Mouse (Mus musculus): Measurements from ENCODE around the gene Tex50. TPM values are rescaled to one million over a fixed set of nuclear protein-coding genes. Genes with fewer than 3 reads are reported as not detected.

Gene Tex50
- polyA plus RNA-seq, 1 experiment = not detected

DNA sequence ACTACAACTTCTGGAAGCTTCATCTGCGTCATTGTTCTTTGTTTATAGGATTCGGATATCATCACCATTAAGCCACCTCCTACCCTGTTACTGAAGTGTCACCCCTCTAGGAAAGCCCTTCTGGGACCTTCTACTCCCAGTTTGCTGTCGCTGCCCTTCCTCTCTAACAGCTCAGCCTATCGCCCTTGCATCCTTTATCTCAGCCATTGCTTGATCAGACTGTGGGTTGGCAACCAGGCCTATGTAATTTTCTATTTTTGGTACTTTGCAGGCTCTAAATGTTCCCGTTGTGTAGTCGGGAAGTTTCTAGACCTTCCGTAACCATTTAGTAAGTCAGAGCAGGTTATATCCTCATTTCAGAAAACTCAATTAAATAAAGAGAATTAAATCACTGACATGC lies 15.9 kb downstream of the Tex50 start:
- peaks cover 4% of the 10 kb centered on the region; the same call in 1 of the 2 replicates for H3K4me1 ChIP-seq (ENCODE audit: control insufficient read depth, insufficient read depth, insufficient read length, low read length)
- no peak overlapping the region for H3K4me3 ChIP-seq (ENCODE audit: insufficient read depth, low read depth, low read length)
- H3K27ac ChIP-seq (replicated peaks; ENCODE audit: low read depth, low read length) = no peak overlapping the region

DNA sequence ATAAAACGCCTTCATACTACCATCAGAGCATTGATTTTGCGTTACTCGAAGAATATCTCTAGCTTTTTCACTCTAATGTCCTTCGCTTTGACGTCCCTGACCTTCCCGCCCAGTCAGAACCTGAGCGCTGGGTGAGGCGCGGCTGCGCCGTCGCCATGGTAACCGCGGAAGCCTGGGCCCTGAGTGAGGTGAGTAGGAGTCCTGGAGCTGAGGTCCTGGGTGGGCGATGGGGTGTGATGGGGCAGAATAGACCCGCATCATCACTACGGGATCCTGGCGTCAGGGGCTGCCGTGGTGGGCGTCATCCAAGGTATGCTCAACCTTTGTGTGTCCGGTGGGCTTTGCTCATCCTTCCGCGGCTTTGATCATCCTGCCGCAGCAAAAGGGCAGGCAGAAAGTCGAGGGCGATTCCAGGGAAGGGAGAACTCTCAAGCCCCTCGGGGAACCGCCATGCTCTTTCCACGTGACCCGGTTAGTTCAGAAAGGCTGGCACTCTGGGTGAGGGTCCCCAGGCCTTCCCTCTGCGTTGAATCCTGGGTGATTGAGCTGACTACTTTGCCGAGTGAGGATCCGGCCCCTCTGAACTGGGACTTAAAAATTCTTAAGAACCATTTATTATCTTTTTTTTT lies 16.5 kb downstream of the Tex50 start, which contains the start of gene Ankrd45:
Gene Ankrd45 (plus strand): TSS at position 161 of the 629 bp plus-strand sequence.
- no peak within 1 kb of the TSS for H3K4me3 ChIP-seq (ENCODE audit: insufficient read depth, low read depth, low read length)
- H3K27ac ChIP-seq (replicated peaks; ENCODE audit: low read depth, low read length) = no peak within 1 kb of the TSS
- peaks cover 4% of the 10 kb centered on the region; the same call in 1 of the 2 replicates for H3K4me1 ChIP-seq (ENCODE audit: control insufficient read depth, insufficient read depth, insufficient read length, low read length)

DNA sequence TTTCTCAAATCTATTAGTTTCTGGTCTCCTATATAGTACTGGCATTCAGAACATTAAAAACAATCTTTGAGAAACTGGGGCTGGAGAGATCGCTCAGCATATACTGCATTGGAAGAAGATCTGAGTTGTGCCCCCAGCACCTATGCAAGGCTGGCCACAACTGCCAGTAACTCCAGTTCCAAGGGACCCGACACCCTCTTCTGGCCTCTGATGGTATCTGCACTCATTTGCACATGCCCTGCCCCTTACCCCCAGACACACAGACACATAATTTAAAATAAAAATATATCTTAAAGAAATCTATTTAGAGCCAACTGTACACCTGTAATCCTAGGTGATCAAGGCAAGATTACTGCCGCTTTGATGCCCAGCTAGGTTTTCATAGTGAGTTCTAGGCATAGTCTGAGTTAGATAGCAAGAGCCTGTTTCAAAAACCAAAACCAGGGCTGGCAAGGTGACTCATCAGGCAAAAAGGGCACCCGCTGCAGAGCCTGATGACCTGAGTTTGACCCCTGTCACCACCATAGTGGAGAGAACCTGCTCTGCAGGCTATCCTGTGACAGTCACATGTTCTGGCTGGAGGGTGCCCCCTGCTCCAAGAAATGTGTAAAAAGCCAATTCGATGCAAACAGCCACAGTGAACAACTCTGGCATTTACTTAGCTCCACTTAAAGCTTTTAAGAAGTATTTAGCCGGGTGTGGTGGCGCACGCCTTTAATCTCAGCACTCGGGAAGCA lies 18.9 kb downstream of the Tex50 start:
- Histone ChIP-seq H3K4me3 (ENCODE audit: insufficient read depth, low read depth, low read length) (no peak overlapping the region), H3K27ac (replicated peaks; ENCODE audit: low read depth, low read length) (no peak overlapping the region), H3K4me1 (ENCODE audit: control insufficient read depth, insufficient read depth, insufficient read length, low read length) (peaks cover 4% of the 10 kb centered on the region; the same call in 1 of the 2 replicates)

DNA sequence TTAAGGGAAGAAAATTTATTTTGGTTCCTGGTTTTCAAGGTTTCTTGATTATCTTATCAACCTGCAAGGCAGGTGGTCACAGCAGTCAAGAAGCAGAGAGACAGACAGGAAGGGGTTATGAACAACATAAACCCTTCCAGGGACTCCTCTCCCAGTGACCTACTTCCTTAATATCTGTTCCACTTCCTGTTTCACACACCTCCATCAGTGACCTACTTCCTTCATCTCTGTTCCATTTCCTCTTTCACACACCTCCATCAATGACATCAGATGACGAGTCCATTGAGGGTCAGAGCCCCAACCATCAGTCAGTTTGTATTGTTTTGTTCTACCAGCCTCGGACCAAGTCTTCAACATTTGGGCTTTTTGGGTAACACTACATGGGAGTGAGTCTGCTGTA lies 19.6 kb downstream of the Tex50 start:
- Histone ChIP-seq H3K4me1 (ENCODE audit: control insufficient read depth, insufficient read depth, insufficient read length, low read length) (peaks cover 4% of the 10 kb centered on the region; the same call in 1 of the 2 replicates), H3K27ac (replicated peaks; ENCODE audit: low read depth, low read length) (no peak overlapping the region), H3K4me3 (ENCODE audit: insufficient read depth, low read depth, low read length) (no peak overlapping the region)

DNA sequence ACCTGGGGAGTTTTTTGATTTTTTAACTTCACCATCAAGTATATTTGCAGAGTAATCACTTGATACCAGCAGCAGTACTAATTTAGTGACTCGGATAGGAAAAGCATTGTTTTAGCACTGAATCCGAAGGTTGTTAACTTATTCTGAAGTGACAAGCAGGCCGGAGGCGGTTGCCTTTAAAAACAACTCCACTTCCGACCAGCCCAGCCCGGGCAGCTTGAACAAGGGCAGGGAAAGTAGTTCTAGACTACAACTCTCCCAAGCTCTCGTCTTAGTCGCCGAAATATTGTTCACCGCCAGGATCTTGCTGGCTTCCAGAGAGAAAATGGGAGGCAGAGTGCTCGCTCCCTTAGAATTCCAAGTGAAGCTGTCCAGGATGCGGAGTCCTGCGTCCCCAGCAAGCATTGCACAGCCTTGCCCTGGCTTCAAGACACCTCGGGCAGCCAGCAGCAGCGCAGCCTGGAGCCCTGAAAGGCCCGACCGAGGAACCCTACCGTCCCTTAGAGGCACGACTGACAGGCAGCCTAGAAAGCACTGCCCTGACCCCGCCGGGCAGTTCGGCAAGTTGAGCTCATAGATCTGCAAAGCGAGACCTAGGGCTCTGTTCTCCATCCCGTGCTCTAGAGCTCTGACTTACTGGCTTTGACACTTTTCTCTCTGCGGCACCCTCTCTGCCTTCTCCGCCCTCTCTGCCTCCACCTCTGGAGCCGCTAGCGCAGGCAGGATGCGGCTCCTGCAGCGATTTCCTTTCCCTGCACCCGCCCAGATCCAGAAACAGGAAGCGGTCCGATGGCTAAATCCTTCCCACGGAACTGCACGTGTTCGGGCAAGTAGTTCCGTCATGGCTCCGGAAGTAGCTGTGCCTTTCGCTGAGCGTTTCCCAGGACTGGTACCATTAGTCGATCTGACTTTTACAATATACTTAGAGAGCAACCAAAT lies 28.1 kb downstream of the Tex50 start, which contains the start of gene Klhl20:
Gene Klhl20 (minus strand): TSS at position 786 of the 939 bp plus-strand sequence.
- Histone ChIP-seq H3K4me1 (ENCODE audit: control insufficient read depth, insufficient read depth, insufficient read length, low read length) (peaks cover 2% of the 10 kb centered on the region), H3K27ac (replicated peaks; ENCODE audit: low read depth, low read length) (peak within 1 kb of the TSS; percentile 87), H3K4me3 (ENCODE audit: insufficient read depth, low read depth, low read length) (peak within 1 kb of the TSS; percentile 99)

DNA sequence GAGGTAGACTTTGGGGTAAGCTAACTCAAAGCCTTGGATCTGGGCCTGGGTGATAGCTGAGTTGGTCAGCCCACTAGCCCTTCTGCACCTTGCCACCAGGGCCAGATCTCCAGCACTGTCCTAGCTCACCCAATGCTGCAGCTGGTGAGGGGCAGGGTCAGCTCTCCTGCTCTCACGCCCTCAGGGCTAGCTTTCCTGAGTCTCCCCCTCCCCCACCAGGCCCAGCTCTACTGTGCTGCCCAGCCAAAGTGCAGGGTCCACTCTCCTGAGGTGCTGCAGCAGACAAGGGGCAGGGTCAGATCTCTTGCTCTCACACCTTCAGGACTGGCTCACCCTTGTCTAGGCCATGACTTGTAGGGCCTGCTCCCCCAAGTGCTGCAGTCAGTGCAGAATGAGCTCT lies 32.7 kb downstream of the Tex50 start:
- Histone ChIP-seq H3K4me1 (ENCODE audit: control insufficient read depth, insufficient read depth, insufficient read length, low read length) (peaks cover 2% of the 10 kb centered on the region), H3K27ac (replicated peaks; ENCODE audit: low read depth, low read length) (no peak overlapping the region), H3K4me3 (ENCODE audit: insufficient read depth, low read depth, low read length) (no peak overlapping the region)

DNA sequence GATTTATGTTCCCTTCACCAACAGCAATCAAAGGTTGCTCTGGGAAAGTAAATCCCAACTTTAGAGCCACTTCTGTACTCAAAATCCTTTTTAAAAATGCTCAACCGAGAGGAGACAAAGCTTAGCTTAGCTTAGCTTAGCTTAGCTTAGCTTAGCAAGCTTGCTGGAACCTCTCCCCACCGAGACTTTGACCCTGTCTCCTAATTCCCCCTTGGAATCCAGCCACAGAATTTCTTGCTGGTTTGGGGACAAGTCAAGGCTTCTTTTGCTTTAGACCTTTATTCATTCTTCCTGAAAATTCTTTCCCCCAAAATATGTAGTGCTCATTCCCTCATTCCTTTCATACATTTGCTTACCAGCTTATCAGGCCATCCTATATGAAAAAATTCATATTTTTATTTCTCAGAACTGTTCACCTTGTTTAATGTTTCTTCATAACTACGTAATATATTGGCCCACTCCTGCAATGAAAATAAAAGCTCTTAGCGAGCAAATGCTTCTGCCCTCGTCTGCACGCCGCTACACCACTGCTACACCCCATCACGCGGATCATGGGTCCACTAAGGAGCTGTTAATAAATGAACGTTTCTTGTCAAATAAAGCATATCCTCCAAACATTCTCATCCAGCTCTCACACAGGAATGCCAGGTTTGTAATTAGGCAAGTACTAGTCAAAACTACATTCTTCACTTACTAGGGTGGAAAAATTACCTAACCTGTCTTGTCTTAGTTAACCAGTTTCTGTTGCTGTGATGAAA lies 36.3 kb downstream of the Tex50 start:
- no peak overlapping the region for H3K4me3 ChIP-seq (ENCODE audit: insufficient read depth, low read depth, low read length)
- no peak overlapping the region for H3K27ac ChIP-seq (replicated peaks; ENCODE audit: low read depth, low read length)
- no peaks in the 10 kb centered on the region; the same call in 1 of the 2 replicates for H3K4me1 ChIP-seq (ENCODE audit: control insufficient read depth, insufficient read depth, insufficient read length, low read length)

DNA sequence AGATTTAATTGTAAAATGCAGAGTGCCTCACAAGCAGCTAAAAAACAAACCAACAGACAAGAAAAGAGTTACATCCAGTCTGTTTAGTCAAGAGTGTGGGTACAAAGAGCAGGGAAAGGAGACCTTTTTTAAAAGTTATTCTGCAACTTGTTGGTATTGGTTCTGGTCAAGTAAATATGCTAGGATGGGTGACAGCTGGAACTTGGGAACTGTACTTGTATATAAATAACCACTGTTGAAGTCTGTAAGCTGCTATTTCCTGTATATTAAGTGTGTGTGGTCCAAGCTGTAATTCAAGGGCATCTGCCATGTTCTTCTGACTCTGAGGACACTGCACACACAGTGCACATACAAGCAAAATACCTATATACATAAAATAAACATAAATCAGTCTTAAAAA lies 44.5 kb downstream of the Tex50 start:
- Histone ChIP-seq H3K27ac (replicated peaks; ENCODE audit: low read depth, low read length) (no peak overlapping the region), H3K4me1 (ENCODE audit: control insufficient read depth, insufficient read depth, insufficient read length, low read length) (peaks cover 3% of the 10 kb centered on the region; the same call in 1 of the 2 replicates)

DNA sequence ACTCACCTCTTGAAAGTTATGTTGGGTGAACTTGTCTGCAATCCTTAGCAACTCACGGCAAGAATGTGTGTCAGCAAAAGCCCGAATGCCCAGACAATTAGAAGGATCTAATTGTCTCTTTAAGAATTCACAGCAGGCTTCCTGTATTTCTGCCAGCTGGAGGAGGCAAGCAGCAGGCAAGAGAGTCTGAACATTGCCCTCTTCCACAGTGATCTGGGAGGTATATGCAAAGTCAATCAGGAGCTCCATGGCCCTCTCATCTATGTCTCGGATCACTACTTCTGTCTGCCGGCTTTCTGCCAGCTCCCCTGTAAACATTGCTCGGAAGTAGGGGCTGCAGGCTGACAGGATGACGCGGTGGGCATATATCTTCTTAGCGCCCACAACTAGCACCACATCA lies 49.9 kb downstream of the Tex50 start:
- Histone ChIP-seq H3K27ac (replicated peaks; ENCODE audit: low read depth, low read length) (no peak overlapping the region), H3K4me1 (ENCODE audit: control insufficient read depth, insufficient read depth, insufficient read length, low read length) (no peaks in the 10 kb centered on the region), H3K4me3 (ENCODE audit: insufficient read depth, low read depth, low read length) (no peak overlapping the region)

More for the DNA sequence above, 44.5 kb downstream of the Tex50 start:
- H3K4me3 ChIP-seq (ENCODE audit: insufficient read depth, low read depth, low read length) = no peak overlapping the region

Other genes with a start within 250 kb of the Tex50 start
- gene Serpinc1, start 180.7 kb downstream of the Tex50 start, polyA plus RNA-seq (2012; ENCODE audit: insufficient read depth, insufficient read length, missing spikeins) = 3.2 TPM in 1 of 2 replicates, not detected in the other
- 1.9 and 2.6 TPM in 2 replicates for gene Zbtb37, start 124.5 kb downstream of the Tex50 start, polyA plus RNA-seq (2012; ENCODE audit: insufficient read depth, insufficient read length, missing spikeins)
- gene Dars2, start 88.7 kb downstream of the Tex50 start, polyA plus RNA-seq (2012; ENCODE audit: insufficient read depth, insufficient read length, missing spikeins) = 27.5 and 31.3 TPM in 2 replicates
- gene Cenpl, start 88.6 kb downstream of the Tex50 start, polyA plus RNA-seq (2012; ENCODE audit: insufficient read depth, insufficient read length, missing spikeins) = 1.3 and 1.5 TPM in 2 replicates
- gene Klhl20, start 27.8 kb downstream of the Tex50 start, polyA plus RNA-seq (2012; ENCODE audit: insufficient read depth, insufficient read length, missing spikeins) = 6.7 and 7.8 TPM in 2 replicates
- not detected in 2 replicates for gene Ankrd45, start 16.6 kb downstream of the Tex50 start, polyA plus RNA-seq (2012; ENCODE audit: insufficient read depth, insufficient read length, missing spikeins)
- 268 and 347 TPM in 2 replicates for gene Prdx6, start 91.9 kb upstream of the Tex50 start, polyA plus RNA-seq (2012; ENCODE audit: insufficient read depth, insufficient read length, missing spikeins)
- gene Tnfsf4, start 236.1 kb upstream of the Tex50 start, polyA plus RNA-seq (2012; ENCODE audit: insufficient read depth, insufficient read length, missing spikeins) = not detected in 2 replicates